Mouse (Mus musculus) ES-E14 (cell line): ENCODE measurements around the gene Zfyve21.

ENCODE experiments used
- CHD2 ChIP-seq: IDR thresholded peaks from 2 replicates; pipeline ENCODE4 v1.6.1; 2014; ENCODE audit warnings: mild to moderate bottlenecking, low read depth, low read length, inconsistent platforms
- MAFK ChIP-seq: IDR thresholded peaks from 2 replicates; pipeline ENCODE4 v1.6.1; 2014; ENCODE audit warnings: mild to moderate bottlenecking, low read depth, low read length, inconsistent platforms; ENCODE audit not compliant: insufficient read depth

GRCm38 (mm10) chr12:111842565-111843433, 28.8 kb downstream of the Zfyve21 start:
- TF ChIP-seq MAFK, result no peak
- TF ChIP-seq CHD2, result no peak
